Mouse (Mus musculus) 3134 (cell line): ENCODE measurements around the gene Smco3.
"Not testable (repeated sequence)": the region's sequence is repeated elsewhere in the genome, so short reads cannot be mapped to it uniquely, and the experiment has no call there.

ENCODE experiments used
- DNase-seq: peaks from one replicate; pipeline ENCODE4 v3.0.0-alpha.2; 2011; ENCODE audit warnings: low spot score; ENCODE audit not compliant: insufficient read length; ENCODE audit errors: extremely low read depth

Gene Smco3

DNA sequence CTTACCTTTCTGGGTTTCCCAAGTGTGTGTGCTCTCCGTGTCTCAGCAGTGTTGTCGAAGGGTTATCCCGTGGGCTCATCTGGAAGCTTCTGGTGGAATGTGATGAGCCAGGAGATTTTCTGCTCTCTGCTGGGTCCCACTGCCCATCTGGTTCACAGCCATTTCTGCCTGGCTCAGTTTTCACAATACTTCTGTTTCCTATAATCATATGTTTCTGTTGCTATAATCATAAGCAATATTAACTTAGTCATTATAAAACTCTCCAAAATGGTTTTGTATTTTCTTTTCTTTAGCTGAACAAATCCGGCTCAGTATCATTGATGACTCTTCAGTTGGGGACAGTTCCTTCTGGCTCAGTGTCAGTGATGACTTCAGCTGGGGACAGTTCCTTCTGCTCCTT lies at the start of gene Smco3:
Smco3 (minus strand) TSS at position 101 of the 400 bp plus-strand sequence.
- no peak for DNase-seq

DNA sequence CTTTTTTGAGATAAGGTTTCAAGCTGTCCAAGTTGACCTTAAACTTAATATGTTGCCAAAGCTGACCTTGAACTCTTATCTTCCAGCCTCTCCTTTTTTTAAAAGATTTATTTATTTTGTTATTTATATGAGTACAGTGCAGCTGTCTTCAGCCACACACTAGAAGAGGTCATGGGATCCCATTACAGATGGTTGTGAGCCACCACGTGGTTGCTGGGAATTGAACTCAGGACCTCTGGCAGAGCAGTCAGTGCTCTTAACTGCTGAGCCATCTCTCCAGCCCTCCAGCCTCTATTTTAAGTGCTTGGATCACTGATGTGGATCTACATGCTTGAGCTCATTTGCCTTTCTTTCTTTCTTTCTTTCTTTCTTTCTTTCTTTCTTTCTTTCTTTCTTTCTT lies 49.5 kb upstream of the Smco3 start:
- not testable (repeated sequence) for DNase-seq

DNA sequence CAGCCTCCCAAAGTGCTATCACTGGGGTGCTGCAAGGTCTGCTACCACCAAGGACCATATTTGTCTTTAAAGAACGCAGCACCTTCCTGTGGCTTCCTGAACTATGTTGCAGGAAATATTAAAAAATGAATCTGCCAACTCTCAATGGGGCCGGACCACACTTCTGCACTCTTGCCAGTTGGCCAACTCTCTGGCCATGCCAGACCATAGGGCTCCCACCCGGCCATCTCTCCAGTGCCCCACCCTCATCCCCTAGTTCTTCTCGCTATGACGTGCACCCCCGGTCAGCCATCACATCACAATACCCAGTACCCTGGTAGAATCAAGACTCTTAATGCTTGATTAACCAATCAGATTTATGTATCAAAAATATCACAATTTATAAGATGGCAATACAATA lies 48.7 kb upstream of the Smco3 start:
- DNase-seq, result no peak

DNA sequence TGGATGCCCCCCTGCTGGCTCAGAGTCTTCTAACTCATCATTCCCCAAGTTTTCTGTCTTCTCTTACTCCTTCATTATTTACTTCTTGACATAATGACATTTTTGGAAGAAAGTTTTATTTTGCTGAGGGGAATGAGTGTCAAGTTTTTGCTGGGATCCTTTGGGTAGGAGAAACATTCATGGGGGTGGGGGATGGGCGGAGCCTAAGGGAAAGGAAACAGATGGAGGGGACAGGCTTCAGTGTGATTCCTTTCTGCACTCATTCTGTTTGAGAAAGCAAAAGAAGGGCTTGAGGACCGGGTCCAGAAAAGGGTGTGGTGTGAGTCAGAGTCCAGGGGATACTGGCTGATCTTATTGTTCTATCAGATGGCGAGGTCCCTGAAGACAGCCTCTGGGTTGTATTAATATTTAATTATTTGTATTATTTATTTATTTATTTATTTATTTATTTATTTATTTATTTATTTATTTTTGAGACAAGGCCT lies 48.2 kb upstream of the Smco3 start:
- DNase-seq, result no peak

DNA sequence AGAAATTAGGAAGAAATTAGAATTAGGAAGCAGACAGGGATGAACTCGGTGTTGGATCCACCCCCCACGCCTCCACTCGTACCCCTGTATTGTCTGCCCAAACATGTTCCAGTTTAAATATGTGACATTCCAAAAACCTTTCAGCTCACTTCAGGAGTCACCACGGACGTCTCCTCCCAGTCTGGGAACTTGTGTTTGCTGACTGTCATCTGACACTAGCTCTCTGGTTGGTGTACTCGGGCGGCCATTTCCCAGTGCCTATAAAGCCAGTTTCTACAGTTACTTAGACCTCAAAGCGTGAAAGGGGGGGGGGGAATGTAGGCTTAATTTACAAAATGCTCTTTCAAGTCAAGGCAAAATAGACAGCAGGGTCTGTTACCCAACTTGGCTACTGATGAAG lies 46.4 kb upstream of the Smco3 start:
- DNase-seq, result no peak

DNA sequence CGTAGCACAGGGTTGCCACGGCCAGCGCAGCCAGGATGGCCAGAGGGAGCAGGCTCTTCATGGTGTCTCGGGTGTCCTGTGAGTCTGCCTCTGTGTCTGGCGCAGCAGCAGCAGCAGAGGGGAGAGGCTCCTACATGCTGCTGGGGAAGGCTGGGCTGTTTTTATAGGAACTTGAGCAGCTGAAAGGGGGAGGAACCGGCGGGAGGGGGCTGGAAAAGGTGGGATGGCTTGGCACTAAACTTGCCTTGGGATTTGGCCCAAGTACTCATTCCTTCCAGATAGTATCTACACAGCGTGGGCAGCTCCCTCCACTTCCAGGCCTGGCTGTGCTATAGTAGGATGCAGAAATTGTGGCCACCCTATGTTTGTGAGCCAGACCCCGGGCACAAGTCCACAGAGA lies 40.4 kb upstream of the Smco3 start, which contains the start of gene Mgp:
Mgp (minus strand) TSS at position 154 of the 400 bp plus-strand sequence.
- peak; percentile 69 for DNase-seq

DNA sequence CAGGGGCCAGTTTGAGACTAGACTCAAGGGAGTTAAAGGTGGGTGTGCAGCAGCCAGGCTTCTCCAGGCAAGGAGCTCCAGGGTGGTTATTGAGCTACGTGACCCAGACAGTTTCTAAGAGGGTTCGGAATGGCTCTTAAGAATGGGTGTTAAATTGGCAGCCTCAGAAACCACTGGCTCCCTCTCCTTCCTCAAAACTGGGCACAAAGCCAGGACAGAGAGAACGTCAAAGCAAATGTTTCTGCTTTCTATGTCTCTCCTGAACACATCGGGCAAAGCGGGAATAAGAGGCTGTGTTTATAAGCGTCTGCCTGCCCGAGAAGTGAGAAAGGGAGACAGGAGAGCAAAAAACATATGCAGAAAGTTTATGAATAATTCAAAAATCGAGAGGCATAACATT lies 39.3 kb upstream of the Smco3 start:
- no peak for DNase-seq

DNA sequence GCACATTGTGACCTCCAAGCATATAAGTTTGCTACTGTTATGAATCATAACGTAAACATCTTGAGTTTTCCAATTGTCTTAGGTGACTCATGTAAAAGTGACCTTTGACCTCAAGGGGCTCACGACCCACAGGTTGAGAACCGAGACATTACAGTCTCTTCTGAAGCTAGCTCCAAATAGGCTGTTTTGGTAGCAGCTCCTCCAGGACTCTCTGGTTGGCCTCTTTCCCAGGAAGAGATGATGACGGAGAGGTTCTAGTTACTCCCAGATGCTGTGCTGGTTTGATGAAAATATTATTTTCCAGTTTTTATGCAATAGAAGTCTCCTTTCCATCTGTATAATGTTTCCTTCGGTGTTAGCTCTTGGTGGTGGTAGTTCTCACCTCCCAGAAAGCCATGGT lies 33.7 kb upstream of the Smco3 start:
- DNase-seq, result no peak

DNA sequence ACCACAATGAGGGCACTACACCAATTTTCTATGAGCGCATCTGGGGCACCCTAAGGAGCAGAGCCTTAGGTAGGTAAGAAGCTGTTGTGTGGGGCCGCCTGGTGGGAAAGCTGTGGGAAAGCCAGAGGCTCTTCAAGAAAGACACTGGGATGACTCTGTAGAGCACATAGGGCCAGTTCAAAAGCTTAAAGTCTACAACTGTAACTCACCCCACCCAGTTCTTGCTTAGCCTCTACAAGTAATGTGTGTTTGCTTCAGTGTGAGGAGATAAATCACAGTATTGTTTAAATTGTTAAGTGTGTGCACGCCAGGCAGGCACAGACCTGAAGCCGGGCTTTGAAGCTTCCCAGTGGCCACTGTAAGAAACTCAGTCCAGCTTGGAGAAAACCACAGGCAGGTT lies 30.9 kb upstream of the Smco3 start:
- no peak for DNase-seq

DNA sequence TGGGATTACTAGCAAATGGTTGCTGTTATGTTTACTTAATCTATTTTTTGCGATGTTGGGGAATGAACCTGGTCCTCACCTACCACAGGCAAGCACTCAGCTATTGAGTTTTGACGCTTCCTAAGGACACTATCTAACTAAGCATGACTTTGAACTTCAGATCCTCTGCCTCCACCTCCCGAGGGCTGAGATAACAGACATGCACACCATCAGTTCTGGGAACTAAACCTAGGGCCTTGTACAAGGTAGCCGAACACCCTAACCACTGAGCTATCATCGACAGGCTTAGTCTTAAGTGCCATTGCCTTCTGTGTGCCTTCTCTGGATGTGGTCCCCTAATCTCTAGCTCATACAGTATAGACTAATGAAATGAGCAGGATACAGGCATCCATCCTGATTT lies 30.1 kb upstream of the Smco3 start:
- no peak for DNase-seq

DNA sequence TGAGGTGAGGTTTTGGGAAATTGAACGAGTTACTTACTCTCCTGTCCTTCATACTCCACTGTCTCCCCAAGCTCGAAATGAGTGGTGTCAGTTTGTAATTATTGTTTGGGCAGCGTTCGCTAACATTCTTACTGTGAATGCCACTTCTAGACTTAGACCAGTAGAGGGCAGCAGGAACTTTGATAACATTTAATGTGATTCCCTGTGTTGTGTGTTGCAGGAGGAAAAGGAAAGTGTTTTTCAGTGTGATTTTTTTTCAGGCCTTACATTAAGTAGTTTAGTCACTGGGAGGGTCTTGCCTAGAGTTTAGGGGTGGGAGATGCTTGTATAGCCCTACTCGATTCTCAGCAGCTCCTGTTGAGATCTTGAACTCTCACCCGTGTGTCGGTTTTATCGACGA lies 25.8 kb upstream of the Smco3 start:
- no peak for DNase-seq

DNA sequence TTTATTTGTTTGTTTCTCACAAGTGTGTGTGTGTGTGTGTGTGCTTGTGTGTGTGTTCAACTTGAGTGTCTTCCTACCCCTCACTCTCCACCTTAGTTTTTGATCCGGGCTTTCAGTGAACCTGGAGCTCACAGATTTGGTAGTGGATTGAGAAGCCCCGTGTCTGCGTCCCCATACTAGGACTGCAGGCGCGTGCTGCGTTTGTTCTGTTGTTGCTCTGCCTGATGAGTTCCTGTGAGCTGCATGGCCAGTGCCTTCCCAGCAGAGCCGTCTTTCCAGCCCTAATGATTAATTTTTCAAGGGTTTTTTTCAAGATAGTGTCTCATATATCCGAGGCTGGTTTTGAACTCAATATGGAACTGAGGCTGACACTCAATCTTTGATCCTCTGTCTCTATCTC lies 23.2 kb upstream of the Smco3 start:
- no peak for DNase-seq

DNA sequence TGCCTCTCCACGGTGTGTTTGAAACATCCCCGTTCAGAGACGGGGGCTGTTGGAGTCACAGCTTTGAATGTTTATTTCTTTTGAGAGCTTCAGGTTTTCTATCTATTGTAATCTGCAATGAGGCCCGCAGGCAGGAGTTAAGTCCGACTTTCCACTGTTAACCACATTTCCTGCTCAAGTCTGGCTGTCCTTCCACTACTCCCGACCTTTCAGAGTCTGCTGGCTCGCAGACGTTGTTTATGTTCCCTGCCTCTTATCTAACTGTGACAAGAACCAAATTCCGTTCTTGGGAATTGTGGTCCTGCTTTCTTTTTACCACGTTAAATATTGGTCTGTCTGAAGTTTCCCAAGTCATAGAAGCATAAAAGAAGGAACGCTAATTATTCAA lies 22.6 kb upstream of the Smco3 start:
- no peak for DNase-seq

DNA sequence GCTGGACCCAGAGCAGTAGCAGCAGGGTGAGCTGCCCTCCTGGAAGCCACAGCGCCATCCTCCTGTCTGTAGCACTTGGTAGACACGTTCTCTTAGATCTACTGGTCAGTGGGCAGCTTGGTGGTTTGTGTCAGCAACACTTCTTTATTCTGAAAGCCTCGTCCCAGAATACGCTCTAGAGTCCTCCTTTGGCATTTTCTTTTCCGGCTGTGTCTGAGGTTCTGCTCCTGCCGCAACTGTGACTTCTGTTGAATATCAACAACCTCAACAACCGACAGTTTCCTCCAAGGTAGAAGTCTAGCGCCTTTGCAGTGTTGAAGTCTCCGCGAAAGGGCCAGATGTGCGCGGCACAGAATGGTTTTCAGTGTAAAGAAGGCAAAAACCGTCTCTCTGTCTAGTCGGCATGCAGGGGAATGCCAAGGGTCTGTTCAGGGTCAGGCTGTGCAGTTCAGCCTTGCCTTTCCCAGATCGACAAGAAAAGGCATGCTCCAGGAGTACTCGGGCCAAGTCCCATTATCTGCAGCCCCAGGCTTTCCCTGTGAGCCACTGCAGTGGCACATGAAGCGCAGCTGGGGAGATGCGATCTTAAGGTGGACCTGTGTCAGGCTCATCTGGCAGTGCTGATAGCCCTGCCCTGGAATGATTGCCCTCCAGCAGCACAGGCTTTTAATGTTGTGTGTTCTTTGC lies 22.1 kb upstream of the Smco3 start, which contains the start of gene Art4:
Art4 (minus strand) TSS at position 548 of the 687 bp plus-strand sequence.
- DNase-seq, result no peak

DNA sequence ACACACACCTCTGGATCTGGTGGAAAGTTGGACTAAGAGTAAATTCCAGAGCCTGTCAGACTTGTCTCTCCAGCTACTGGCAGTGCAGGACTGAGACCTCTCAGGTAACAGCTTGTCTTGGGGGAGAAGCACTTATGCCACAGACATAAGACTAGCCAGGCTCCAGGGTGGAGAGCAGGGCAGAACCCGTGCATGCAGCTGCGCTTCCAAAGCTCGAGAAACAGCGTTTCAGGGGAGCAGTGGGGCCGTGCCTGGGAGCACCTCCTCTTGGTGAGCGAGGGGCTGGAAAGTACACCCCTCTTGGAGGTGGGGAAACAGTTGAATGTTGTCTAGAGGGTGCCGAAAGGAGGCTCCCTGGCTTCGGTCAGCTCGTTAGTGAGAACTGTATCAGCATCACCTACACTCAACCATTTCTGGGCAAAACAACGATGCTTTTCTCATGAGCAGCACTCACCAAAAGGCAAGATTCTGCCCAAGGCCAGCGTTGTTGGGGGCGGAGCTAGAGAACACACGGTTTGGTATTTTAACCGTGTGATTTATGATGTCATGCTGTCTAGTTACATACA lies 20.9 kb upstream of the Smco3 start:
- DNase-seq, result no peak

DNA sequence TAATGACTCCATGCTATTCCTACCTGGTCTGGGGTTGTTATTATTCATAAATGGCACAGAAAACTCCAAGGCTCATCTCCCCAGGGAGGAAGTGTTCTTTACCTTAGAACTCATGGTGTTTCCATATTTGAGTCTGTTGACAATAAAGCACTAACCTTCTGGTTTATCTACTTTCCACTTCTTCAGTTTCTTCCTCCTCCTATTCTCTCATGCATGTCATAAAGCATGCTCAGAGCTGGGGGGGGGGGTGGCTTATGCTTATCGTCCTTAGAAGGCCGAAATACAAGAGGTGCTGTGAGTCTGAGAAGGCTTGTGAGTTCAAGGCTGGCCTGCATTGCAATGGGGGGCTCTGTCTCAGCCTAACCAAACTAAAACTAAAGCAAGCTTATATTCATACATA lies 19.9 kb upstream of the Smco3 start:
- DNase-seq, result no peak

DNA sequence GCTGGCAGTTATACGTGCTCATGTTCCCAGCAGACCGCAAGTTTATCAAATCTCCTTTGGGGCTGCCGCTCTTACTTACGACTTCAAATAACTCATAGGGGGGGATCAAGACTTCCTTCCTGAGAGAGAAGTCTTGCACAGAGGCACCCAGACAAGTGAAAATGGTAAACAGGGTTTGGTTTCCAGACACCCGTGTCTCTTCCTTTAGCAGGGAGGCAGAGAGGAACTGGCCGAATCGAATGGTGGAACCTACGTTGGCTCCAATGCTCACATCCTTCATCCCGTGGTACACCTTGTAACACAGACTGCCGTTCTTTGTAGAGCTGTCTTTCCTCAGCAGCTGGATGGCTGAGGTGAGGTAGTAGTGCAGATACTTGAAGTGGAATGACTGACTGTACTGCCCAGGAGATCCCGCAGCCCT lies 19.1 kb upstream of the Smco3 start:
- DNase-seq, result no peak

DNA sequence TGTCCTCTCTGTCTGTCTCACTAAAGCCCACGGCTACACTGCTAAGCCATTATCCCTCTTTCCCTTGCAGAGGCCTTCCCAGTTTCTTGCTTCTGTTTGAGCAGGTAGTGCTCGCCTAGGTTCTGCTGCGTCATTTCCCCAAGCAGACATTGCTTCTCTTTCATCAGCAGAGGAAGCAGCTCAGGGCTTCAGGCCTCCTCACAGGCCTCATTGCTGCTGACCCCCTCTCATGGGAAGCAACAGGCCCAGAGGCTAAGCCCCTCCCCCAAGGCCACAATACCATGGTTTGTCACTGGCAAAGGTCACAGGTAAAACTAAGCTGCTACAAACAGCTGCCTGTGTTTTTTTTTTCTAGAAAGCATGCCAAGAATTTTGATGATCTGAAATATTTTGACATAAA lies 17.5 kb upstream of the Smco3 start:
- no peak for DNase-seq

DNA sequence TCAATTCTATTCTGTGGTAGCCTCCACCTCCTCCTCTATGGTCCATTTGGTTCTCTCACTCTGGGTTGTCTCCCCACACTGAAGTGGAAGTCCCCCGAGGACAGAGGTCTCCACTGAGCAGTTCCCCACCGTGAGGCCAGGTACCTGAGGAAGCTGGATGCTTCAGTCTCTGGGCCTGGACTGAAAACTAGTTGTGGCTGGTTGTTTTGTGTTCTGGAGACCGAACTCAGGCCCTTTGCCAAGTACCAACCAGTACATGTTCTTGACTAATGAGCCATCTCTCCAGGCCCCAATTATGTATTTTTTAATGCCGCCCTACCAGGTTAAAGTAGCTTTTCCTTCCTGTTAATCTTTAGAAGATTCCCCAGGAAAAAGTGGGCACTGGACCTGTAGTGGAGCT lies 17.1 kb upstream of the Smco3 start:
- no peak for DNase-seq

DNA sequence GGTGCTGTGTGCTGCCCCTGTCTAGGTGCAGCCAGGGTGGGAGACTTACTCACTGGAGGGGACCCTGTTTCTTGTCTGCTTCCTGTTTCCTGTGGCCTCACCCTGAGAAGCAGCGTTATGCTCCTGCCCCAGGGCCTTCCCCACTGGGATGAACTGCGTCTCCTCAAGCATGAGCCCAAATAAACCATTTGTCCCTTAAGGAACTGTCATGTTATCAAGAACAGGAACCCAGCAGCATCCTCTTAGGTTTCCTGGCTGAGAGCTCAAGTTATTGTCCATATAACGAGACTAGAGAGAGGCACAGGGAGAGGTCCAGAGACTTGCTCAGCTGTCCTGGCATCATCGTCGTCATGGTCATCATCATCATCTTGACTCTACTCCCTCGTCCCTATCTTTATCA lies 15.0 kb upstream of the Smco3 start:
- no peak for DNase-seq

DNA sequence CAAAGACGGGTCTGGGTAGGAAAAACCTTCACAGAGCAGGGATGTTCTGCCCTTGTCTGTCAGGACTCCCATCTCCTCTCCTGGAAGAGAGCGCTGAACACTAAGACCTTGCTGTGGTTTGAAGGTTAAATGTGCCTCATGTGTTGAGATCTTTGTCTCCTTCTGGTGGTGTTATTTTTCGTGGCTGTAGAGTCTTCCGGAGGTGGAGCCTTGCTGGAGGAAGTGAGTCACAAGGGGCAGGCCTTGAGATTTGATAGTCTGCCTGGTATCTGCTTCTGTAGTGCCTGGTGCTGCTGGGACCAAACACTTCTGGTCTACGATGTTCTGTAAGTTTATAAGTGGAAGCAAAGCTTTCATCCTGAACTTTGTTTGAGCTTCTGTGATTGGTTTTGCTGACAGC lies 13.7 kb upstream of the Smco3 start:
- no peak for DNase-seq

DNA sequence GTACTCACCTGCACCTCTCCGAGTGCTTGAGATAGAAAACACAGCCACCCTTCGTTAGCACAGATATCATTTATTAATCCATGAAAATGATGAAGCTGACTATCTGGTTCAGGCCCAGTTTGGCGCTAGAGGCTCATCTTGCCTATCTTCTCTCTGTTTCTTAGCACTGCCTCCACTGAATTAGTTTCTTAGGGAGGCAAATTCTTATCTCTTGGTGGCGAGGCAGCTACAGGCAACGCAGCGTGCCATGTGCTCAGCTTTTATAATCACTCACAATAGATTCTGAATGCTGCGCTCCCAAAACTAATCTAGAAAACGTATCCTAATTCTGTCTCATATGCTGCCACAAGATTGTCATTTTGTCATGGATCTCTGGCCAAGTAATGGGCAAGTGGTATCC lies 13.1 kb upstream of the Smco3 start:
- no peak for DNase-seq

DNA sequence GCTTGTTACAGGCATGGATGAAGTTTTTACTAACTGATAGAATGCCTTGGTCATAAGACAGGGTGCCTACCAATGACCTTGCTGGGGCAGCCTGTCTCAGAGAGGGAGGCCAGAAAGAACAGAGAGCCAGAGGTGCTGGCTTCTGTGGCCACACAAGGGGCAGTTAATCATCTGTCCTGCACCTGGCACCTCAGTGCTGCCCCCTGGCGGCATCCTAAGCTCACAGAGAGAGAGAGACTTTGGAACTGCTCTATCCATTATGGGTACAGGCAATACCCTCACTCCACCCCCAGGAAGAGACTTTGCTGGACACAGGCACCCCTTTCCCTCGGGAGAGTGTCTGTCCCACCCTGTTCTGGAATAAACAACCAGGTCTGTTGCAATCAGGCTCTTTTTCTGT lies 12.5 kb upstream of the Smco3 start:
- DNase-seq, result no peak
